In genomic region chr4:134767426-134768225, GRCm38 (mm10) we compare ENCODE assay signal across 8 mouse cellular contexts. TPM values are rescaled to one million over a fixed set of nuclear protein-coding genes. Genes with fewer than 3 reads are reported as not detected.
DNase-seq lines count a peak whose midpoint lies in the region; ATAC-seq and TF ChIP-seq lines count a peak whose summit lies in the region.

Gene Ldlrap1, minus strand, starts transcription at chr4:134768024.

- H3K9ac ChIP-seq in ES-Bruce4 (ENCODE audit: low read depth, poor library complexity, severe bottlenecking): peak within 1 kb of the TSS; percentile 84
- peak within 1 kb of the TSS; percentile 92 for H3K9ac ChIP-seq in heart, postnatal 0 days (replicated peaks; ENCODE audit: low read depth, low read length)

- peak; percentile 74 for ATAC-seq in erythroid progenitor cell, adult 5-6 weeks (replicated peaks; ENCODE audit: low FRiP score, poor library complexity, severe bottlenecking)
- peak; percentile 85 for ATAC-seq in heart, postnatal 0 days (ENCODE audit: insufficient read depth, low read depth)

- H3K4me2 ChIP-seq in heart, postnatal 0 days (ENCODE audit: low read depth, low read length): peak within 1 kb of the TSS; percentile 99

- DNase-seq in heart, postnatal 0 days (ENCODE audit: low spot score): peak; percentile 70
- DNase-seq in kidney, postnatal 36 days: peak; percentile 82 to 91
- peak; percentile 78 for DNase-seq in lung, postnatal 36 days
- DNase-seq in retina, embryonic 14.5 days (ENCODE audit: low spot score): peak; percentile 84
- DNase-seq in urinary bladder, adult 2 months (ENCODE audit: low spot score): peak; percentile 83

- H3K27ac ChIP-seq in ES-Bruce4 (ENCODE audit: insufficient read depth, low read length): no peak within 1 kb of the TSS
- H3K27ac ChIP-seq in bone marrow macrophage, adult 2 months (ENCODE audit: insufficient read depth, low read depth, low read length): peak within 1 kb of the TSS; percentile 15
- peak within 1 kb of the TSS; percentile 80 for H3K27ac ChIP-seq in heart, postnatal 0 days (ENCODE audit: low read depth)

- H3K4me1 ChIP-seq in ES-Bruce4 (ENCODE audit: control insufficient read depth, insufficient read depth, low read length): no peaks in the 10 kb centered on the region
- peaks cover 46% of the 10 kb centered on the region for H3K4me1 ChIP-seq in bone marrow macrophage, adult 2 months (ENCODE audit: control insufficient read depth, insufficient read depth, low read length)
- peaks cover 38% of the 10 kb centered on the region for H3K4me1 ChIP-seq in heart, postnatal 0 days (ENCODE audit: control insufficient read depth, insufficient read depth)

- H3K36me3 ChIP-seq in ES-Bruce4 (ENCODE audit: control insufficient read depth, insufficient read depth, low read length, poor library complexity, severe bottlenecking): no peaks in the 10 kb centered on the region
- no peaks in the 10 kb centered on the region for H3K36me3 ChIP-seq in heart, postnatal 0 days (replicated peaks; ENCODE audit: control insufficient read depth, insufficient read depth, low read length)

- no peak for TF ChIP-seq CTCF in ES-Bruce4 (IDR thresholded peaks at IDR 0.05; ENCODE audit: low read depth, low read length)
- no peak for TF ChIP-seq CTCF in bone marrow macrophage, adult 2 months (IDR thresholded peaks at IDR 0.05; ENCODE audit: low read depth, low read length)
- no peak for TF ChIP-seq CTCF in heart, postnatal 0 days (IDR thresholded peaks at IDR 0.05; ENCODE audit: low read depth)

- no peak for TF ChIP-seq EP300 in ES-Bruce4 (IDR thresholded peaks at IDR 0.05; ENCODE audit: insufficient read depth, low read depth, low read length)
- TF ChIP-seq EP300 in heart, postnatal 0 days (IDR thresholded peaks at IDR 0.05; ENCODE audit: low read depth): no peak; the same call in 1 of the 2 replicates

- no peaks in the 10 kb centered on the region for H3K9me3 ChIP-seq in ES-Bruce4 (replicated peaks; ENCODE audit: control insufficient read depth, insufficient read depth, low read length, poor library complexity, severe bottlenecking)
- no peaks in the 10 kb centered on the region for H3K9me3 ChIP-seq in heart, postnatal 0 days (replicated peaks; ENCODE audit: control insufficient read depth, low read length)

- no peak for TF ChIP-seq POLR2A in ES-Bruce4 (IDR thresholded peaks at IDR 0.05; ENCODE audit: insufficient read depth, low read length)
- TF ChIP-seq POLR2A in bone marrow macrophage, adult 2 months (IDR thresholded peaks at IDR 0.05; ENCODE audit: borderline replicate concordance, low read depth, low read length): no peak

- H3K27me3 ChIP-seq in ES-Bruce4 (ENCODE audit: control insufficient read depth, insufficient read depth, low read length, poor library complexity, severe bottlenecking): no peaks in the 10 kb centered on the region
- H3K27me3 ChIP-seq in heart, postnatal 0 days (ENCODE audit: control insufficient read depth, insufficient read depth, low read length): no peaks in the 10 kb centered on the region

- 0% methylated on average over 70 of the region's 80 CpGs for WGBS in heart, postnatal 0 days

- H3K4me3 ChIP-seq in ES-Bruce4 (ENCODE audit: low read depth, low read length): peak within 1 kb of the TSS; percentile 83
- H3K4me3 ChIP-seq in bone marrow macrophage, adult 2 months (ENCODE audit: insufficient read depth, low read length): peak within 1 kb of the TSS; percentile 88
- peak within 1 kb of the TSS; percentile 83 for H3K4me3 ChIP-seq in heart, postnatal 0 days (ENCODE audit: low read depth, low read length)

RNA-seq across cellular contexts. Expression of gene Ldlrap1, which starts in this region (rescaled TPM):
- polyA plus RNA-seq in ES-Bruce4 (2011; ENCODE audit: insufficient read depth, insufficient read length, low read depth, missing spikeins): 16.8 and 18.9 TPM in 2 replicates
- 34.0 and 36.2 TPM in 2 replicates for polyA plus RNA-seq in bone marrow macrophage, adult 2 months (2012; ENCODE audit: insufficient read depth, insufficient read length, missing spikeins)
- total RNA-seq in erythroid progenitor cell, adult 5-6 weeks (2015; ENCODE audit: low replicate concordance): 6.5 and 27.7 TPM in 2 replicates
- total RNA-seq in erythroid progenitor cell, adult 5-6 weeks (2017; ENCODE audit: low replicate concordance): 17.3 and 21.3 TPM in 2 replicates
- total RNA-seq in heart, postnatal 0 days (2014; rRNA removed; ENCODE audit: low replicate concordance): 9.4 and 31.8 TPM in 2 replicates
- 11.6 and 12.3 TPM in 2 replicates for polyA plus RNA-seq in heart, postnatal 0 days (2015; fragmentation: Nextera tagmentation; extraction: Ambion mirVana)
- polyA plus RNA-seq in urinary bladder, adult 2 months (2012; rRNA removed): 17.9 and 21.4 TPM in 2 replicates
